Mouse (Mus musculus) CH12.LX (cell line): ENCODE data around the gene Prkcd. TPM values are rescaled to one million over a fixed set of nuclear protein-coding genes. Genes with fewer than 3 reads are reported as not detected.
A peak's percentile ranks its signal among the peaks of the same experiment; 100 is the strongest.

Experiments used
- DNase-seq: peaks from one replicate; pipeline ENCODE4 v3.0.0-alpha.2; 2013; ENCODE audit errors: extremely low read depth
- H3K27ac ChIP-seq: 2 replicates; pipeline ENCODE4 v1.5.1; 2012; ENCODE audit warnings: low read depth, mild to moderate bottlenecking, control low read depth, moderate library complexity; ENCODE audit not compliant: insufficient read depth
- H3K27me3 ChIP-seq: replicated peaks from 2 replicates; pipeline ENCODE3; 2012; ENCODE audit warnings: inconsistent platforms
- H3K36me3 ChIP-seq, 2 experiments: replicated peaks in 1 of 2; 2 replicates each; pipeline versions ENCODE3 to v1.6.1; 2012; ENCODE audit warnings: inconsistent platforms in 1 of 2, low read length in 1 of 2, mild to moderate bottlenecking in 1 of 2, mixed read lengths in 1 of 2, moderate library complexity in 1 of 2; ENCODE audit not compliant: control insufficient read depth in 1 of 2, insufficient read depth in 1 of 2
- H3K4me1 ChIP-seq, 2 experiments: 2 replicates each; pipeline ENCODE4 v1.6.1; 2012; ENCODE audit warnings: inconsistent platforms in 1 of 2, moderate library complexity in 1 of 2; ENCODE audit not compliant: insufficient read depth in 2 of 2, control insufficient read depth in 1 of 2
- H3K4me2 ChIP-seq: 2 replicates; pipeline ENCODE4 v1.6.1; 2012; ENCODE audit warnings: low read depth, mild to moderate bottlenecking, control low read depth; ENCODE audit not compliant: poor library complexity, insufficient read depth, severe bottlenecking
- H3K4me3 ChIP-seq, 3 experiments: fragments of 150-350 bp in 1 of 3; sonication (generic) in 1 of 3; replicated peaks in 1 of 3; 2 replicates each; pipeline versions ENCODE3 to v1.5.1; 2011 to 2012; ENCODE audit warnings: low read depth in 2 of 3, low read length in 2 of 3, mild to moderate bottlenecking in 2 of 3, moderate library complexity in 2 of 3, control low read depth in 1 of 3, improper control_type of control experiment in 1 of 3, inconsistent platforms in 1 of 3, mixed read lengths in 1 of 3; ENCODE audit not compliant: poor library complexity in 1 of 3
- H3K79me2 ChIP-seq: replicated peaks from 2 replicates; pipeline ENCODE4 v1.6.1; 2012; ENCODE audit warnings: mild to moderate bottlenecking, moderate library complexity; ENCODE audit not compliant: control insufficient read depth, poor library complexity, insufficient read depth, severe bottlenecking; ENCODE audit errors: extremely low read depth
- H3K9ac ChIP-seq: 2 replicates; pipeline ENCODE4 v1.6.1; 2012; ENCODE audit warnings: low read depth, mild to moderate bottlenecking, control low read depth, moderate library complexity; ENCODE audit not compliant: insufficient read depth
- H3K9me3 ChIP-seq: replicated peaks from 2 replicates; pipeline ENCODE3; 2012; ENCODE audit warnings: low read length, inconsistent platforms, mixed read lengths
- BHLHE40 ChIP-seq: IDR thresholded peaks from 2 replicates; pipeline ENCODE4 v1.6.1; 2011; ENCODE audit warnings: mild to moderate bottlenecking, low read depth, low read length, improper control_type of control experiment
- CHD1 ChIP-seq: IDR thresholded peaks from 2 replicates; pipeline ENCODE4 v1.6.1; 2012; ENCODE audit warnings: low read depth, low read length, improper control_type of control experiment, inconsistent platforms
- CTCF ChIP-seq, 2 experiments: IDR thresholded peaks in 1 of 2; conservative IDR thresholded peaks in 1 of 2; 2 replicates each; pipeline ENCODE4 v1.5.1; 2011 to 2012; ENCODE audit warnings: low read depth in 2 of 2, low read length in 2 of 2, improper control_type of control experiment in 1 of 2, inconsistent platforms in 1 of 2, mild to moderate bottlenecking in 1 of 2, moderate library complexity in 1 of 2
- ELF1 ChIP-seq: IDR thresholded peaks from 2 replicates; pipeline ENCODE4 v1.6.1; 2014; ENCODE audit warnings: low read depth, mild to moderate bottlenecking, inconsistent platforms, low read length, improper control_type of control experiment
- EP300 ChIP-seq: IDR thresholded peaks from 2 replicates; pipeline ENCODE4 v1.6.1; 2011; ENCODE audit warnings: low read length, improper control_type of control experiment
- GABPA ChIP-seq: IDR thresholded peaks from 2 replicates; pipeline ENCODE4 v1.6.1; 2012; ENCODE audit warnings: low read depth, low read length, improper control_type of control experiment, inconsistent platforms; ENCODE audit not compliant: insufficient replicate concordance
- HCFC1 ChIP-seq: IDR thresholded peaks from 2 replicates; pipeline ENCODE4 v1.6.1; 2012; ENCODE audit warnings: low read depth, mild to moderate bottlenecking, inconsistent platforms, low read length, improper control_type of control experiment
- IRF4 ChIP-seq: IDR thresholded peaks from 2 replicates; pipeline ENCODE4 v1.6.1; 2014; ENCODE audit warnings: low read depth, mild to moderate bottlenecking, inconsistent platforms, low read length, improper control_type of control experiment
- JUN ChIP-seq: IDR thresholded peaks from 2 replicates; pipeline ENCODE4 v1.6.1; 2011; ENCODE audit warnings: low read depth, mild to moderate bottlenecking, low read length, improper control_type of control experiment, moderate library complexity; ENCODE audit not compliant: insufficient read depth
- JUND ChIP-seq: conservative IDR thresholded peaks from 2 replicates; pipeline ENCODE4 v1.6.1; 2011; ENCODE audit warnings: low read depth, low read length, improper control_type of control experiment
- MAFK ChIP-seq: IDR thresholded peaks from 2 replicates; pipeline ENCODE4 v1.6.1; 2011; ENCODE audit warnings: low read length, improper control_type of control experiment; ENCODE audit not compliant: insufficient replicate concordance
- MAX ChIP-seq: IDR thresholded peaks from 2 replicates; pipeline ENCODE4 v1.6.1; 2011; ENCODE audit warnings: low read length, improper control_type of control experiment
- RAD21 ChIP-seq: IDR thresholded peaks from 2 replicates; pipeline ENCODE4 v1.6.1; 2011; ENCODE audit warnings: low read depth, mild to moderate bottlenecking, low read length, improper control_type of control experiment, moderate library complexity
- RCOR1 ChIP-seq: conservative IDR thresholded peaks from 2 replicates; pipeline ENCODE4 v1.6.1; 2012; ENCODE audit warnings: low read depth, mild to moderate bottlenecking, inconsistent platforms, low read length, improper control_type of control experiment
- TCF12 ChIP-seq: IDR thresholded peaks from 2 replicates; pipeline ENCODE4 v1.6.1; 2014; ENCODE audit warnings: low read depth, mild to moderate bottlenecking, inconsistent platforms, low read length, improper control_type of control experiment
- UBTF ChIP-seq: IDR thresholded peaks from 2 replicates; pipeline ENCODE4 v1.6.1; 2012; ENCODE audit warnings: low read depth, mild to moderate bottlenecking, inconsistent platforms, low read length, improper control_type of control experiment, moderate library complexity
- USF1 ChIP-seq: IDR thresholded peaks from 2 replicates; pipeline ENCODE4 v1.6.1; 2014; ENCODE audit warnings: low read depth, mild to moderate bottlenecking, inconsistent platforms, low read length, improper control_type of control experiment
- ZKSCAN1 ChIP-seq: IDR thresholded peaks from 2 replicates; pipeline ENCODE4 v1.6.1; 2012; ENCODE audit warnings: low read depth, inconsistent platforms, low read length, improper control_type of control experiment, borderline replicate concordance
- ZNF384 ChIP-seq: IDR thresholded peaks from 2 replicates; pipeline ENCODE4 v1.6.1; 2012; ENCODE audit warnings: low read depth, low read length, improper control_type of control experiment, inconsistent platforms
- dilution Hi-C: fragments of 300-500 bp; cut with MboI; formaldehyde crosslinking; loops from 2 replicates; pipeline ENCODE4 v1.14.3; 2020; ENCODE audit warnings: low sequenced_read_pairs; ENCODE audit not compliant: extremely low pct_unique_long_range_greater_than_20kb, extremely low pct_ligation_motif_present
- in situ Hi-C: fragments of 300-500 bp; cut with MboI; formaldehyde crosslinking; loops from 3 replicates; pipeline ENCODE4 v1.14.3; 2019; ENCODE audit warnings: low sequenced_read_pairs, low pct_ligation_motif_present, low pct_unique_long_range_greater_than_20kb, mixed read lengths
- polyA plus RNA-seq: library from polyadenylated mRNA; unstranded; fragments of >175 nt; gene quantifications from 2 replicates; pipeline ENCODE4 v1.2.1, GENCODE M21; 2012; ENCODE audit warnings: low read depth; ENCODE audit not compliant: insufficient read length
- total RNA-seq, 2 experiments: library from RNA; depleted of rRNA; stranded (reverse); fragments of 300-350 nt in 1 of 2; fragments of >200 nt in 1 of 2; gene quantifications; 2 replicates each; pipeline ENCODE4 v1.2.3; 2012 to 2014

Prkcd gene
- total and polyA plus RNA-seq, 3 experiments: 109 to 186 (median 122) TPM

- peaks cover 50 to 93% of the 10 kb centered on the region in 2 experiments for H3K36me3 ChIP-seq
- no peak overlapping the region for H3K4me2 ChIP-seq
- no peaks in the 10 kb centered on the region for H3K9me3 ChIP-seq
- H3K79me2 ChIP-seq: peaks cover 35% of the 10 kb centered on the region
- in situ Hi-C loops: no loop called here
- H3K4me1 ChIP-seq: peaks cover 4 to 44% of the 10 kb centered on the region in 2 experiments
- no peak overlapping the region for H3K9ac ChIP-seq
- H3K27me3 ChIP-seq: no peaks in the 10 kb centered on the region
- H3K27ac ChIP-seq: no peak overlapping the region
- TF ChIP-seq TCF12: no peak
- TF ChIP-seq, all 38 proteins: peak for 0
- DNase-seq: no peak
- no peak overlapping the region for H3K4me3 ChIP-seq
- dilution Hi-C loops: no loop called here
Measured at GRCm38 (mm10) chr14:30559321-30559850, 66.6 kb downstream of the Prkcd start.

- H3K4me1 ChIP-seq: peaks cover 4 to 48% of the 10 kb centered on the region in 2 experiments
- no peak overlapping the region for H3K4me2 ChIP-seq
- DNase-seq: no peak
- no peak overlapping the region for H3K4me3 ChIP-seq
- H3K27me3 ChIP-seq: no peaks in the 10 kb centered on the region
- no peaks in the 10 kb centered on the region for H3K9me3 ChIP-seq
- TF ChIP-seq MAX: no peak
- no peak for TF ChIP-seq EP300
- no peak for TF ChIP-seq JUND
- TF ChIP-seq USF1: no peak
- no peak for TF ChIP-seq MAFK
- no peak for TF ChIP-seq CHD1
- TF ChIP-seq ZNF384: no peak
- TF ChIP-seq HCFC1: no peak
- no peak for TF ChIP-seq GABPA
- no peak for TF ChIP-seq IRF4
- no peak for TF ChIP-seq CTCF (conservative IDR thresholded peaks at IDR 0.05 in 1 of 2, IDR thresholded peaks at IDR 0.05 in 1 of 2; ENCODE audit: low read depth in 2 of 2, low read length in 2 of 2)
- TF ChIP-seq ZKSCAN1: no peak
- TF ChIP-seq UBTF: no peak
- TF ChIP-seq, all 38 proteins: peak for 0
- Histone ChIP-seq H3K27ac (no peak overlapping the region), H3K9ac (no peak overlapping the region), H3K36me3 (peaks cover 50 to 94% of the 10 kb centered on the region in 2 experiments), H3K79me2 (peaks cover 51% of the 10 kb centered on the region)
- dilution Hi-C loops: no loop called here
- in situ Hi-C loops: no loop called here
Measured at GRCm38 (mm10) chr14:30557730-30558129, 68.3 kb downstream of the Prkcd start.

GRCm38 (mm10) chr14:30556651-30557050 is 69.4 kb downstream of the Prkcd start:
- no peak overlapping the region for H3K9ac ChIP-seq
- peaks cover 4 to 57% of the 10 kb centered on the region in 2 experiments for H3K4me1 ChIP-seq
- in situ Hi-C loops (no loop called here), dilution Hi-C loops (no loop called here)
- H3K79me2 ChIP-seq: peaks cover 60% of the 10 kb centered on the region
- no peak overlapping the region for H3K27ac ChIP-seq
- H3K27me3 ChIP-seq: no peaks in the 10 kb centered on the region
- peaks cover 50 to 91% of the 10 kb centered on the region in 2 experiments for H3K36me3 ChIP-seq
- no peak overlapping the region for H3K4me2 ChIP-seq
- DNase-seq: peak; percentile 51
- H3K9me3 ChIP-seq: no peaks in the 10 kb centered on the region
- TF ChIP-seq HCFC1 (no peak), RAD21 (no peak), JUND (no peak), RCOR1 (no peak), JUN (no peak), ELF1 (no peak), BHLHE40 (no peak)
- no peak overlapping the region for H3K4me3 ChIP-seq
